Mouse (Mus musculus) adrenal gland, adult 8-10 months (tissue): ENCODE measurements at regions not wholly inside any gene's neighbourhood (a gene's known extent, or its start where the extent isn't known, plus 50 kb on each side); places are given as distances from the start of the nearest gene placed in this dataset.

Experiments
- DNase-seq: peaks from one replicate; pipeline ENCODE4 v3.0.0; 2022

GRCm38 (mm10) chr14:25383169-25383824 is 75.7 kb upstream of the Zmiz1 start:
- no peak for DNase-seq

DNA sequence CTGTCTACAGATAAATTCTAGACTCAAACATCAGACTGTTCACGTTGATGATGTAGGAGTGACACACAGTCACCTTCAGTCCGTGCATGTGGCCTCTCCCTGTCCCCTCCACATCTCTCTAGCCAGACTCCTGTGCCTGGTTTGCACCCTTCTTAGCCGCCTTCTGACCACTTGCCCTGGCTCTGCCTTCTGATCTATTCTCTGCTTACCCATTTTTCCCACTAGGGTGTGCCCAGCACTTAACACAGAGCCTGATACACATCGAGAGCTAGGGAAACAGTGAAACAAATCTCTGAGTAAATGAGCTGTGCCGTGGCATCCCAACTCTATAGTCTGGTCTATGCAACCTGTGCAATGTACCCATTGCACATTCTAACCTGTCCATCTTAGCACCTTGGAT is 73.3 kb upstream of the Zmiz1 start:
- no peak for DNase-seq

DNA sequence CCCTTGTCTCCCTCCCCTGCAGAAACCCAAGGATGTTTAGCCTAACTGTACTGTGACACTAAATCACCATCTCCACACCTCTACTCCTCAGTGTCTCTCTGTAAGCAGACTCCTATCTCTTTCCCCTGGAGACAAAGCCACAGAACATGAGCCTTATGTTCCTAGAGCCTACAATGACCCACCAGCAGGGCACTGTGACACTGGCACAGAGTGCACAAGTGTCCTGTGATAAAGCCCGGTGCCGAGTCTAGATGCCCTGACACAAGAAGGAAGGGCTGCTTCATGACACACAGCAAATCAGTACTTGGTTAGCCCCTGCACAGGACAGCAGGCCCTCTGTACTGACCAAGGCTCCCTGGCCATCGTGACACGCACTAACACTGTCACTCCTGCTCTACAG is 71.2 kb upstream of the Zmiz1 start:
- DNase-seq = no peak

- DNase-seq = no peak
These were observed 69.7 kb upstream of the Zmiz1 start for GRCm38 (mm10) chr14:25389314-25389713.

DNA sequence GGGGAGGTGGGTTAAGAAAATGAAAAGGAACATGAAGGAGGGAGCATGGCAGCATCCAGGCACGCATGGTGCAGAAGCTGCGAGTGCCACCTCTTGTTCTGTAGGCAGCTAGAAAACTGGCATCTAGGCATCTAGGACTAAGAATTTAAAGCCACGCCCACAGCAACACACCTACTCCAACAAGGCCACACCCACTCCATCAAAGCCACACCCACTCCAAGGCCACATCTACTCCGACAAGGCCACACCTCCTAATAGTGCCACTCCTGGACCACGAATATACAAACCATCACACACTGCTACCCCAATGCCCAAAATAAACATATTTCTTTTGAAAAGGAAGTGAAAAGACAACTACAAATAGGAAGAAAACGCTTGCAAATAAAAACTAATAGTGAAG is 66.6 kb upstream of the Zmiz1 start:
- DNase-seq = no peak

DNA sequence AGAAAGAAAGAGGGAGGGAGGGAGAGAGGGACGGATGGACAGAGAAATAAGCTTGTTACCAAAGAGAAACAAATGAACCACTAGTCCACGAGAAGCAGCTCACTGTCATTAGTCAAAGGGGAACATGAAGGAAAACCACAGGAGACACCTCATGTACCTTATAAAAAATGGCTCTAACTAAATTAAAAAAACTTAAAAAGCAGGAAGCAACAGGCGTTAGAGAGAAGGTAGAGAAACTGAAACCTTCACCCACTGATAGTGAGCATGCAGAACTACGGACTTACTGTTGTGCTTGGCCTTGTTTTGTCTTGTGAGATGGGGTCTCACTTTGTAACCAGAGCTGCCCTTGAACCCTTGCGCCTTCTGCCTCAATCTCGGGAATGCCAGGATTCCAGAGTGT is 66.0 kb upstream of the Zmiz1 start:
- no peak for DNase-seq

GRCm38 (mm10) chr14:25394931-25395330 is 64.1 kb upstream of the Zmiz1 start:
- no peak for DNase-seq

GRCm38 (mm10) chr14:25396990-25397531 is 61.9 kb upstream of the Zmiz1 start:
- DNase-seq = peak; percentile 73

DNA sequence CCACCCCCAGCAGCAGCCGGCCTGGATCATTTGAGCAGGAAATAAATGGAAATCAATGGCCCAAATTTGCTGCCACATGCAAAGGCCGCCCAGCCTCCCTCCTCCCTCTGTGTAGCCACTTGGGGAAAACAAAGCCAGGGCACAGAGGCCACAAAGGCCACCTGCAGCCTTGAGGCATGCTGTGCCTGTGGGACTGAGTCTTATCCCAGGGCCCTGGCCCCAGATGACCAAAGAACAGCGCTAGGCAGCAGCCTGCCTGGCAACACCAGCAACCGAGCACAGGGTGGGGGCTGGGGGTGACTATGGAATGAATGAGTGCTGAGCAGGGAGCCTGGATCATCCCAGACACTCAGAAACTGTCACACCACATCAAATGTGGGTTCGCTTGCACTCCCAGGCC is 61.2 kb upstream of the Zmiz1 start:
- DNase-seq = no peak

DNA sequence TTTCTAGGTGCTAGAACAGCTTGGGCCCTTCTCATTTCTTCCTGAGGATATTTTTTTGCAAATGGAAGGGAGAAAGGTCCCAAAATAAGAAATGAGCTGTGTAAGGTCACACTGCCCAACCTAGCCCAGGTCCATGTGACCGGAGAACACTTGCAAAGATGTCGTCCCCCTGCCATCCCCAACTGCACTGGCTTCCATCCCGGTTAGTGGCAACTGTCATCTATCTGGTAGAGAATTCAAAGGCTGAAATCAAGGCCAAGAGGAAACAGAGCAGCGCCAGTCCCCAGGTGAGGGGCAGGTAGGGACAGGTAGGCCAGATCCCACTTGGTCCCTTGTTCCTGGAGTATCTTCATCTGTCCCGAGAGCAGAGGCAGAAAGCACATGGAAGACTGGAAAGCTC is 60.2 kb upstream of the Zmiz1 start:
- no peak for DNase-seq

DNA sequence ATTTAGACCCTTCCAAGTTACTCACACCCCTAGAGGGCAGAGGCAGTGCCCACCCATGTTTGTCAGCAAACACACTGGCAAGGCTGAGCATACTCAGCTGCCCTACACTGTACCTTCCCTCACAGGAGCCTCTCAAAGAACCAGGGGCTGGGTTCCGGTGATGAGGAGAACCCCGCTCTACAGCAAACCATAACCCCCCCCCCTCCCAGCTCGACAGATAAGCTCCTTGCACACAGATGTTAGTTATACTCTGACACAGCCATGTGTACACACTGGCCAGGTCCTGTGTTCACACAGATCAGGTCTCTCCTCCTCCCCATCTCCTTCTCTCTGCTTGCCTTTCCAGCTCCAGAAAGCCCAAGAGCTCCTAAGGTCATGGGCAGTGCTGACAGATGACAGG is 59.7 kb upstream of the Zmiz1 start:
- DNase-seq = no peak

GRCm38 (mm10) chr14:25401104-25401963 is 57.7 kb upstream of the Zmiz1 start:
- DNase-seq = no peak

- DNase-seq = no peak
These were observed 56.6 kb upstream of the Zmiz1 start for GRCm38 (mm10) chr14:25402409-25402808.

DNA sequence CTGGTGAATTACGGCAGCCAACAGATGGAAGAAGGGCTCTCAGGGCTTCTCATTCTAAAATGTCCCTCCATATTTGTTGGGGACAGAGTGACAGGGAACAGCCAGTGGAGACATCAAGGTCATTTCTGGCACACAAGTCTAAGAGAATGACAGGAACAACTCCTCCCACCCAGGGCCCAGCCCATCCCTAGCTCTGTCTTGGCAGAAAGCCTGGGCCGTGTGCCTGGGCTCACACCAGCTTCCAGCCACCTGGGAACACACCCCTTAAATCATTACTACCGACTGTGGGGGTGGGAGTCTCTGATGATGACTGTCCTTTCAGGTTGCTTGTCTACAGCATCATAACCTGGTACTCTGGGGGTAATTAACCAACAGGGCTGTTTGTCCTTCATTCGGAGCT is 53.8 kb upstream of the Zmiz1 start:
- DNase-seq = peak; percentile 57

DNA sequence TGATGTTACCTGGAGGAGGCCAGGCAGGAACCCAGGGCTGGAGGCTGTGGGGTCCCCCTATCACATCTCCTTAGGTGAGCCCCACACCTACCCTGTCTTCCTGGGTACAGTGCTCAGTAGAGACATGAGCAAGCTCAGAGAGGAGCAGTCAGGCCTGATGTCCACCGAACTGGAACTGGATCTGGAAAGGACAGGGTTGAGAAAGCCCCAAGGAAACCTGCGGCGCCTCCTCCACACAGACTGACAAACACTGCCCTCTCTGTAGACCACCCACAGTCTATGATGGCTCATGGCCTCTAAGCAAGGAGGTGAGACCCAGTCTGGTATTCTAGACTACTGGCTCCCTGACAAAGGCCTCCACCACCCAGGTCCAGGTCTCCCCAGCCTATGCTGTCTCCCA is 52.9 kb upstream of the Zmiz1 start:
- no peak for DNase-seq

- no peak for DNase-seq
These were observed 52.4 kb upstream of the Zmiz1 start for GRCm38 (mm10) chr14:25406613-25407012.

- peak; percentile 32 for DNase-seq
These were observed 51.9 kb upstream of the Zmiz1 start for GRCm38 (mm10) chr14:25407111-25407510.
